Mouse (Mus musculus) brown adipose tissue, adult 24 weeks (tissue): ENCODE data around the gene Eif5b. TPM values are rescaled to one million over a fixed set of nuclear protein-coding genes. Genes with fewer than 3 reads are reported as not detected.
A peak's percentile ranks its signal among the peaks of the same experiment; 100 is the strongest.

ENCODE experiments used
- H3K27ac ChIP-seq: fragments of 200-500 bp; replicated peaks from 2 replicates; pipeline ENCODE4 v1.5.1; 2012; ENCODE audit warnings: low read depth, mild to moderate bottlenecking, low read length
- H3K4me1 ChIP-seq: fragments of 200-500 bp; 2 replicates; pipeline ENCODE4 v1.6.1; 2012; ENCODE audit warnings: low read length, mixed read lengths; ENCODE audit not compliant: control insufficient read depth, insufficient read depth, insufficient read length
- H3K4me3 ChIP-seq: fragments of 200-500 bp; 2 replicates; pipeline ENCODE4 v1.5.1; 2012; ENCODE audit warnings: low read depth, mild to moderate bottlenecking, low read length, moderate library complexity; ENCODE audit not compliant: insufficient read depth
- polyA plus RNA-seq: library from polyadenylated mRNA; stranded (reverse); fragments of >200 nt; gene quantifications from 2 replicates; pipeline ENCODE4 v1.2.4, GENCODE M21; 2012; ENCODE audit not compliant: missing spikeins, insufficient read depth, insufficient read length

Eif5b gene
- polyA plus RNA-seq, 1 experiment: 35.8 TPM

- H3K27ac ChIP-seq: peak overlapping the region; percentile 96; the same call in 1 of the 2 replicates
- peak overlapping the region; percentile 82 for H3K4me3 ChIP-seq
- H3K4me1 ChIP-seq: no peaks in the 10 kb centered on the region
These were observed 1.6 kb upstream of the Eif5b start for GRCm38 (mm10) chr1:37996226-37996625.

- H3K4me3 ChIP-seq: peak overlapping the region; percentile 96
- no peaks in the 10 kb centered on the region for H3K4me1 ChIP-seq
- H3K27ac ChIP-seq: peak overlapping the region; percentile 96
These were observed 829 bp upstream of the Eif5b start for GRCm38 (mm10) chr1:37996877-37997484.

- Histone ChIP-seq H3K27ac (peak overlapping the region; percentile 10), H3K4me1 (no peaks in the 10 kb centered on the region), H3K4me3 (peak overlapping the region; percentile 96)
These were observed 775 bp downstream of the Eif5b start for GRCm38 (mm10) chr1:37998371-37999199.

- Histone ChIP-seq H3K27ac (no peak overlapping the region), H3K4me1 (no peaks in the 10 kb centered on the region), H3K4me3 (no peak overlapping the region)
These were observed 1.7 kb downstream of the Eif5b start for GRCm38 (mm10) chr1:37999552-37999951.

GRCm38 (mm10) chr1:38000844-38001243, 3.0 kb downstream of the Eif5b start:
- H3K27ac ChIP-seq: no peak overlapping the region
- no peak overlapping the region for H3K4me3 ChIP-seq
- H3K4me1 ChIP-seq: no peaks in the 10 kb centered on the region

- no peak overlapping the region for H3K4me3 ChIP-seq
- no peak overlapping the region for H3K27ac ChIP-seq
- H3K4me1 ChIP-seq: no peaks in the 10 kb centered on the region
These were observed 4.1 kb downstream of the Eif5b start for GRCm38 (mm10) chr1:38001956-38002355.

- H3K4me1 ChIP-seq: no peaks in the 10 kb centered on the region
- H3K4me3 ChIP-seq: no peak overlapping the region
- no peak overlapping the region for H3K27ac ChIP-seq
These were observed 5.2 kb downstream of the Eif5b start for GRCm38 (mm10) chr1:38003046-38003445.

GRCm38 (mm10) chr1:38006741-38007140, 8.9 kb downstream of the Eif5b start:
- Histone ChIP-seq H3K4me1 (0 out of 2 replicates have a peak, but pooled peaks cover 3% of the 10 kb centered on the region), H3K4me3 (no peak overlapping the region), H3K27ac (no peak overlapping the region)

- H3K4me1 ChIP-seq: peaks cover 8% of the 10 kb centered on the region; the same call in 1 of the 2 replicates
- no peak overlapping the region for H3K27ac ChIP-seq
- H3K4me3 ChIP-seq: no peak overlapping the region
These were observed 13.8 kb downstream of the Eif5b start for GRCm38 (mm10) chr1:38011647-38012046.

GRCm38 (mm10) chr1:38012104-38012503, 14.3 kb downstream of the Eif5b start:
- H3K27ac ChIP-seq: no peak overlapping the region
- H3K4me1 ChIP-seq: peaks cover 8% of the 10 kb centered on the region; the same call in 1 of the 2 replicates
- H3K4me3 ChIP-seq: no peak overlapping the region

- Histone ChIP-seq H3K4me3 (no peak overlapping the region), H3K27ac (peak overlapping the region; percentile 5; the same call in 1 of the 2 replicates), H3K4me1 (peaks cover 8% of the 10 kb centered on the region; the same call in 1 of the 2 replicates)
These were observed 14.7 kb downstream of the Eif5b start for GRCm38 (mm10) chr1:38012509-38012908.

GRCm38 (mm10) chr1:38014551-38015203, 16.9 kb downstream of the Eif5b start:
- peaks cover 5% of the 10 kb centered on the region; the same call in 1 of the 2 replicates for H3K4me1 ChIP-seq
- H3K27ac ChIP-seq: no peak overlapping the region
- H3K4me3 ChIP-seq: no peak overlapping the region

- no peak overlapping the region for H3K27ac ChIP-seq
- no peak overlapping the region for H3K4me3 ChIP-seq
- H3K4me1 ChIP-seq: no peaks in the 10 kb centered on the region
These were observed 29.5 kb downstream of the Eif5b start for GRCm38 (mm10) chr1:38027301-38027700.

GRCm38 (mm10) chr1:38031391-38031790, 33.6 kb downstream of the Eif5b start:
- Histone ChIP-seq H3K27ac (no peak overlapping the region), H3K4me1 (no peaks in the 10 kb centered on the region), H3K4me3 (no peak overlapping the region)

- Histone ChIP-seq H3K27ac (no peak overlapping the region), H3K4me1 (no peaks in the 10 kb centered on the region)
These were observed 37.7 kb downstream of the Eif5b start for GRCm38 (mm10) chr1:38035521-38035920.

More at GRCm38 (mm10) chr1:38035521-38035920, 37.7 kb downstream of the Eif5b start:
- no peak overlapping the region for H3K4me3 ChIP-seq
